Mouse (Mus musculus): Measurements from ENCODE around the gene Ddx39. TPM values are rescaled to one million over a fixed set of nuclear protein-coding genes. Genes with fewer than 3 reads are reported as not detected.

The Ddx39 gene
- total and polyA plus RNA-seq, 3 experiments: 77.5 to 226 (median 141) TPM

DNA sequence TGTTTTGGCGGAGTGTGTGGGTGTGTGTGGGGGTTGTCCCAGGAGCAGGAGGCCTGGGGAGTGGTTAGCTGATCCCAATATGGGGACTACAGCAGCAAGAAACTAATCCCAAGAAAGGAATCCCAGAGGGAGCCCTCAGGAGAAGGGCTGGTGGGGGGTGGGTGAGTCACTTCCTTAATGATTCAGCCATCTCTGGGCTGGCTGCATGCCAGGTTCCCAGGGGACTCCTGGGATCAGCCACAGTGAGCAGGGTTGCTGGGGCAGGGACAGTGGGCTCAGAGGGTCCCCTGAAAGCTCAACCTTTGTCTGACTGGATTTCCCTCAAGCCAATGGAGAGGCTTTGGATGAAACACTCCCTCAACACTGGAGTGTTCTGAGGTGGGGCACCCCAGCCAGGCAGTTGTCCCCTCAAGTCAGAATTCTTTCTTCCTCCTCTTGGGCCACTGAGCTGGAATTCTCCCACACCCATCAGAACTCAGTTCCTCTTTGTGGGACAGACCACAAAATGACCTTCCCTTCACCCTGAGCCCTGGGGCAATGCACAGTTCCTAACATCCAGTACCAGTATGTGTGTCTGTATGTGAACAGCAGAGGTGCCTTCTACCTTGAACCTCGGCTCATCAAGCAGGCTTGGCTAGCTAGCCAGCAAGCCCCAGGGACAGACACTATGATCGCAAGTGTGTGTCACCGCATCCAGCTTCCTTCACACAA, 23.0 kb downstream of the Ddx39 start:
- peaks cover 6% of the 10 kb centered on the region for H3K9me3 ChIP-seq (replicated peaks)
- ATAC-seq (ENCODE audit: extremely low read depth, insufficient number of reproducible peaks, low FRiP score, poor library complexity, severe bottlenecking): no peak
- no peak for DNase-seq (ENCODE audit: low spot score)
- no peaks in the 10 kb centered on the region for H3K27me3 ChIP-seq (ENCODE audit: insufficient read depth, low read length)
- peaks cover 92% of the 10 kb centered on the region for H3K4me1 ChIP-seq (ENCODE audit: insufficient read depth, low read depth, low read length)
- H3K36me3 ChIP-seq (replicated peaks): peaks cover 70% of the 10 kb centered on the region
- no peak for TF ChIP-seq POLR2AphosphoS5 (IDR thresholded peaks at IDR 0.05; ENCODE audit: insufficient replicate concordance, low read depth, low read length)
- peak overlapping the region; percentile 83 for H3K4me3 ChIP-seq (ENCODE audit: low read depth, low read length)

GRCm38 (mm10) chr8:83738949-83739710, 24.2 kb downstream of the Ddx39 start:
- DNase-seq (ENCODE audit: low spot score) (no peak), ATAC-seq (ENCODE audit: extremely low read depth, insufficient number of reproducible peaks, low FRiP score, poor library complexity, severe bottlenecking) (no peak)
- peaks cover 89% of the 10 kb centered on the region for H3K4me1 ChIP-seq (ENCODE audit: insufficient read depth, low read depth, low read length)

DNA sequence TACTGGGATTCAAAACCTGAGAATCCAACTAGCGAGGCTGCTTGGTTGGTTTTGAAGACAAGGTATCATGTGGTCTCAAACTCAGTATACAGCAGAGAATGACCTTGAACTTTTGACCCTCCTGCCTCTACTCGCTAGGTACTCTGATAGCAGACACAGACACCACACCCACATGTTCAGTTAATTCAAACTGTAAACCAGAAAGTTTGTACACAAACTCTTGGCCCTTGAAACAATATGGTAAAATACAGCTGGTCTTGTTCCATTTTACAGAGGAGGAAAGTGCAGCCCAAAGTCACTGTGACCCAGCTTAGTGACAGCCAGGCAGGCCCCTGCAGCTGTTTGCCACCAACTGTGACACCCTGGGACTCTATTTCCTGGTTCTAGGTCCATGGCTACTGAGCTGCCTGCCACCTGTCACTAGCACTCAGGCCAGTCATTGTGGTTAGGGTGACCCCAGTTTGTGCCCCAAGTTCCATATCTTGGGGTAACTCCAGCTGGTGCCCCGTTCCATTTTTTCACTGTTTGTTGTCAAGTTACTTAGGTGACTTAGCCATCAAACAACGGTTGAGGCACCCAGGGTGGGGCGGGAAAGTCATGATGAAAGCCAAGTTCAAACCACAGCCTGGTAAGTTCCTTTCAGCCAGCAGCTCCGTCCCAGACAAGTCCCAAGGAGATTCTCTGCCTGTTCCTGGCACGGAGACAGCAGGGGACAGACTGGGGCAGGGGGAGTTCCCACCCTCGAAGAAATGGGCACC, 24.9 kb downstream of the Ddx39 start:
- H3K27me3 ChIP-seq (ENCODE audit: insufficient read depth, low read length): no peaks in the 10 kb centered on the region
- peaks cover 52% of the 10 kb centered on the region for H3K36me3 ChIP-seq (replicated peaks)
- peak overlapping the region; percentile 83 for H3K4me3 ChIP-seq (ENCODE audit: low read depth, low read length)
- H3K9me3 ChIP-seq (replicated peaks): peaks cover 6% of the 10 kb centered on the region
- TF ChIP-seq POLR2AphosphoS5 (IDR thresholded peaks at IDR 0.05; ENCODE audit: insufficient replicate concordance, low read depth, low read length) (peak; percentile 36; the same call in 1 of the 2 replicates), CTCF (IDR thresholded peaks at IDR 0.05; ENCODE audit: low read depth, low read length) (no peak)
- peaks cover 88% of the 10 kb centered on the region for H3K4me1 ChIP-seq (ENCODE audit: insufficient read depth, low read depth, low read length)
- DNase-seq (ENCODE audit: low spot score) (peak; percentile 63), ATAC-seq (ENCODE audit: extremely low read depth, insufficient number of reproducible peaks, low FRiP score, poor library complexity, severe bottlenecking) (0 out of 2 replicates have a peak, but pooled peaks have one; percentile 6)

More at GRCm38 (mm10) chr8:83738949-83739710, 24.2 kb downstream of the Ddx39 start:
- H3K36me3 ChIP-seq (replicated peaks): peaks cover 59% of the 10 kb centered on the region
- peaks cover 6% of the 10 kb centered on the region for H3K9me3 ChIP-seq (replicated peaks)
- H3K27me3 ChIP-seq (ENCODE audit: insufficient read depth, low read length): no peaks in the 10 kb centered on the region
- H3K4me3 ChIP-seq (ENCODE audit: low read depth, low read length): peak overlapping the region; percentile 83
- no peak for TF ChIP-seq POLR2AphosphoS5 (IDR thresholded peaks at IDR 0.05; ENCODE audit: insufficient replicate concordance, low read depth, low read length)
- no peak for TF ChIP-seq TAL1 (conservative IDR thresholded peaks at IDR 0.05; ENCODE audit: low read depth, low read length)
- no peak for TF ChIP-seq GATA2 (IDR thresholded peaks at IDR 0.05; ENCODE audit: borderline replicate concordance, low read depth, low read length)
- TF ChIP-seq GATA1 (IDR thresholded peaks at IDR 0.05; ENCODE audit: borderline replicate concordance, low read length): no peak
- no peak for TF ChIP-seq CTCF (IDR thresholded peaks at IDR 0.05; ENCODE audit: low read depth, low read length)

DNA sequence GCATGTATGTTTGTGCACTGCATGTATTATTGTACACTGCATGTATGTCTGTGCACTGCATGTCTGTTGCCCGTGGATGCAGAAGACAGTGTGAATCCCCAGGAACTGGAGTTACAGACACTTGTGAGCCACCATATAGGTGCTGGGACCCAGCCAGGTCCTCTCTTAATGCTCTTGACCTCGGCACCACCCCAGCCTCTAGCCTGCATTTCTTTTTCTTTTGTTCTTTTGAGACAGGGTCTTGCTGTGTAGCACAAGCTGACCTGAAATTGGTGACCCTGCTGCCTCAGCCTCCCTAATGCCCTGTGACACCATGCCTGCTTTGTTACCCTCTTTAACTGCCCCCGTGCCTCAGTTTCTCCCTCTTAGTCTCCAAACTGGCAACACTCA, 25.6 kb downstream of the Ddx39 start:
- TF ChIP-seq CTCF (IDR thresholded peaks at IDR 0.05; ENCODE audit: low read depth, low read length) (no peak), GATA2 (IDR thresholded peaks at IDR 0.05; ENCODE audit: borderline replicate concordance, low read depth, low read length) (no peak), TAL1 (conservative IDR thresholded peaks at IDR 0.05; ENCODE audit: low read depth, low read length) (no peak), GATA1 (IDR thresholded peaks at IDR 0.05; ENCODE audit: borderline replicate concordance, low read length) (no peak), POLR2AphosphoS5 (IDR thresholded peaks at IDR 0.05; ENCODE audit: insufficient replicate concordance, low read depth, low read length) (no peak)
- Histone ChIP-seq H3K4me1 (ENCODE audit: insufficient read depth, low read depth, low read length) (peaks cover 86% of the 10 kb centered on the region), H3K9me3 (replicated peaks) (peaks cover 6% of the 10 kb centered on the region), H3K27me3 (ENCODE audit: insufficient read depth, low read length) (no peaks in the 10 kb centered on the region), H3K4me3 (ENCODE audit: low read depth, low read length) (peak overlapping the region; percentile 83), H3K36me3 (replicated peaks) (peaks cover 47% of the 10 kb centered on the region)
- DNase-seq (ENCODE audit: low spot score): no peak
- ATAC-seq (ENCODE audit: extremely low read depth, insufficient number of reproducible peaks, low FRiP score, poor library complexity, severe bottlenecking): no peak

DNA sequence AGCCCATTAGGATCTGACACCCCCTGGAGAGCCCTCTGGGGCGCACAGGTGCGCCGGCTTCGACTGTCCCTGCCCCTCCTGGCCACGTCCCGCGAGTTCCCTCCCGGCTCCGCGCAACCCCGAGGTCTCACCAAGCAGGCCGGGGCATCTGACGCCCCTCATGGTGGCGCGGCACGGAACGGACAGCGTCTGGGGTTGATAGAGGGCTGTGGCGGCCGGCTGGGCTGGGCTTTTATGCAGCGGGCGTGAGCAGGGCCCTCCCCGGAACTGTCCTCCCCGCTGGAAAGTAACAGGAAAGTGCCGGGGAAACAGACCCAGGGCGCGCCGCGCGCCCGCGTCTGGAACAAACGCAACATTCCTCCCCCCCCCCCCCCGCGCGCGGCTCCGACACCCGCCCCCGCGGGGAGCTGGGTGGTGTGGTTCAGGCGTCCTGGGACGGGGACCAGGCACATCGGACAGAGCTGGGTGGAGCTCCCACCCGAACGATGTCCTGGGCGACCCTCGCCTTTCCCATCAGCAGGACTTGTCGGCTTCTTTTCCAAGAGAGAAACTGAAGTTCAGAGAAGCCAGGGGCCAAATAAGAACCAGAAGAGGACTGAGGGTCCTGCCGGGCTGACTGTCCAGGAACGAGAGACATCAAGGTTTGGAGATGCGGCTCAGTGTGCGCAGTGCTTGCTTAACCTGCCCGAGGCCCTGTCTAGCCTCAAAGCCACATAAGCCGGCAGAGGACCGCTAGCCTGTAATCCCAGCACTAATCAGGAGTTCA, 26.2 kb downstream of the Ddx39 start, which contains the start of gene Adgre5:
TSS of gene Adgre5 (minus strand) at position 351 of the 766 bp plus-strand sequence.
- ATAC-seq (ENCODE audit: extremely low read depth, insufficient number of reproducible peaks, low FRiP score, poor library complexity, severe bottlenecking) (peak; percentile 43; the same call in 1 of the 2 replicates), DNase-seq (ENCODE audit: low spot score) (peak; percentile 75)
- peaks cover 6% of the 10 kb centered on the region for H3K9me3 ChIP-seq (replicated peaks)
- peaks cover 82% of the 10 kb centered on the region for H3K4me1 ChIP-seq (ENCODE audit: insufficient read depth, low read depth, low read length)
- H3K36me3 ChIP-seq (replicated peaks): peaks cover 42% of the 10 kb centered on the region
- peak within 1 kb of the TSS; percentile 83 for H3K4me3 ChIP-seq (ENCODE audit: low read depth, low read length)
- TF ChIP-seq GATA1 (IDR thresholded peaks at IDR 0.05; ENCODE audit: borderline replicate concordance, low read length) (no peak), GATA2 (IDR thresholded peaks at IDR 0.05; ENCODE audit: borderline replicate concordance, low read depth, low read length) (no peak), TAL1 (conservative IDR thresholded peaks at IDR 0.05; ENCODE audit: low read depth, low read length) (no peak), POLR2AphosphoS5 (IDR thresholded peaks at IDR 0.05; ENCODE audit: insufficient replicate concordance, low read depth, low read length) (no peak), CTCF (IDR thresholded peaks at IDR 0.05; ENCODE audit: low read depth, low read length) (no peak)
- no peaks in the 10 kb centered on the region for H3K27me3 ChIP-seq (ENCODE audit: insufficient read depth, low read length)

Data from G1E (cell line).